Mouse (Mus musculus) embryonic fibroblast, embryonic 13.5 days (primary cell): ENCODE results near the gene Uqcc3.
A peak's percentile ranks its signal among the peaks of the same experiment; 100 is the strongest.

ENCODE experiments used
- CTCF ChIP-seq: IDR thresholded peaks from 2 replicates; pipeline ENCODE4 v1.5.1; 2011; ENCODE audit warnings: mild to moderate bottlenecking, control low read depth, low read length, moderate library complexity, borderline replicate concordance; ENCODE audit not compliant: insufficient read depth
- POLR2A ChIP-seq: IDR thresholded peaks from 2 replicates; pipeline ENCODE4 v1.6.1; 2011; ENCODE audit warnings: low read depth, mild to moderate bottlenecking, control low read depth, low read length, moderate library complexity

DNA sequence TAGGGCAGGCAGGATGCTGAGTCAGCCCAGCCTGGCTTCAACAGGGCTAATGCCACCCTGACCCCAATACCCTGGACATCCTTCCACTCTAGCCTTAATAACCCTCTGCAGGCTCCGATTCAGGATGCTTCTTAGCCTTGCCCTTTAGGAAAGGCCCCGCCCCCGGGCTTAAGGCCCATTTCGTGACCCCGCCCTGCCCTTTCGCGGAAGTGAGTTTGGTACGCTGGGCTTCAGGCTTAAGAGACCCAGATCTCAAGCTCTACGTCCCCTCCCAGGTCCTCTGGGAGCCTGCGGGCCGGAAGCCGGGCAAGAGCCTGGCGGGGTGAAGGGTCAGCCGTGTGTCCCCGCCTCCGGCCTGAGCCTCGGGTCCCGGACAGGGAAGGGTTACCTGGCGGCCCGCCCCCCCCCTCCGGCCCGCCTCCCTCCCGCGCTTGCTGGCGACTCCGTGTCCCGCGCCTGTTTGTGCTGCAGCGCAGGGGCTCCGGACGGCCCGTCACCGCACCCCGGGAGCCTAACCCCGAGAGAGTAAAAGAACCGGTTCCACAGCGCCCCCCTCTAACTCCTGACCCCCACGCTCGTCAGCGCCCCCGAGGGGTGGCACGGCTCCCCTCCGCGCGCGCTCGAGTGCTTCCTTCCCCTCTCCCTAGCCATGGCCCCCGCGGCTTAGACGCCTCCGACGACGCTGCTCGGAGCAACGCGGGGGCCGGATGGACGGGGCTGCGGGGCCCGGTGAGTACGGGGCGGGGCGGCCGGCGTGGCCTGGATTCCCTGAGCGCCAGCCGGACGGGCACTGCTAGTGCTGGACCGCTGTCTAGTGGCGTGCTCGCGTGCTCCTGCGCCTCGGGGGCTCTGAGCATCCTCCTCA lies 48.7 kb upstream of the Uqcc3 start, which contains the start of the genes Rom1 and Eml3:
- 0 out of 2 replicates have a peak, but pooled peaks have one; percentile 10 for TF ChIP-seq CTCF
- peak; percentile 56 for TF ChIP-seq POLR2A
